Mouse (Mus musculus) lung, postnatal 0 days (tissue): ENCODE data around the gene Gm7861.
"Not testable (repeated sequence)": the region's sequence is repeated elsewhere in the genome, so short reads cannot be mapped to it uniquely, and the experiment has no call there.

ENCODE experiments used
- CTCF ChIP-seq: IDR thresholded peaks from 2 replicates; pipeline ENCODE4 v1.5.1; 2016; ENCODE audit warnings: antibody characterized with exemption, mild to moderate bottlenecking
- EP300 ChIP-seq: IDR thresholded peaks from 2 replicates; pipeline ENCODE4 v1.6.1; 2016; ENCODE audit warnings: antibody characterized with exemption, mild to moderate bottlenecking, control low read depth

GRCm38 (mm10) chr8:21582706-21583105, 11.6 kb downstream of the Gm7861 start, which contains the start of gene Defa28:
- TF ChIP-seq CTCF, EP300: not testable (repeated sequence)
